Mouse (Mus musculus): ENCODE results near the gene Fanci. TPM values are rescaled to one million over a fixed set of nuclear protein-coding genes. Genes with fewer than 3 reads are reported as not detected.

The Fanci gene
- total and polyA plus RNA-seq, 3 experiments, result 14.9 to 25.0 (median 20.0) TPM

DNA sequence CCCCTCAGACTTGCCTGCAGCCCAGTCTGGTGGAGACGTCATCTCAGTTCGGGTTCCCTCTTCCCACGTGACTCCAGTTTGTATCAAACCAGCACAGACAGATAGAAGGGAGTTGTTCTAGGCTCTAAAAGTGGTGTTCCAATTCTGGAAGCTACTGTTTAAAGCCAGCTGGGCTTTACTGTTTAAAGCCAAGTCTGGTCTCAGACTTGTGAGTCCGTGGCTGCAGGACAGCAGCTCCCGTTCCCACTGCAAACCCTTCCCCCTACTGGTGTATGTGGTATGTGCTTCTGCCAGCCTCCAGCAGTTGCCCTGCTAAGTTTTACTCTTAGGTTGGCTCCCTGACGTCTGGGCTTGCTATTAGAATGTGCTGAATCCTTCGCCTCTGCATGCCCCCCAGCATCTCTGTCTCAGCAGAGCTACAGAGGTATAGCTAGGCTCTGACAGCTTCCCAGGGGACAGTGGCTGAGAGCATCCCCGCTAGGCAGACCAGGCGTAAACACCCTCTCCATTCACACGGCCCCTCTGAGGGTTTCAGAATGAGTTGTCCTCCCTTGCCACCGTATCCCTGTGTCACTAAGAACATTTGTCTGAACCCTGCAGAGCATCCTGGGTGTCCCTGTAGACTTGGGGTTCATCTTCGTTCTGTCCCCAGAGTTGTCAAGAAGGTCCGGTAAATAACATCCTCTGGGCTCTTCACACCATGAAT, 44.5 kb upstream of the Fanci start:
- Histone ChIP-seq H3K36me3 (replicated peaks in 1 of 2; ENCODE audit: control insufficient read depth in 1 of 2, insufficient read depth in 1 of 2, low read length in 1 of 2) (peaks cover 26 to 80% of the 10 kb centered on the region in 2 experiments), H3K9me3 (replicated peaks; ENCODE audit: low read length) (no peaks in the 10 kb centered on the region), H3K79me2 (replicated peaks; ENCODE audit: control insufficient read depth, extremely low read depth, insufficient read depth, poor library complexity, severe bottlenecking) (no peaks in the 10 kb centered on the region), H3K4me3 (replicated peaks in 1 of 3; ENCODE audit: low read depth in 2 of 3, low read length in 2 of 3, poor library complexity in 1 of 3) (no peak overlapping the region), H3K4me2 (ENCODE audit: insufficient read depth, low read depth, poor library complexity, severe bottlenecking) (no peak overlapping the region), H3K27me3 (replicated peaks) (no peaks in the 10 kb centered on the region), H3K4me1 (ENCODE audit: control insufficient read depth in 1 of 2, insufficient read depth in 2 of 2) (peaks cover 11 to 25% of the 10 kb centered on the region in 2 experiments), H3K27ac (ENCODE audit: insufficient read depth, low read depth) (no peak overlapping the region), H3K9ac (ENCODE audit: insufficient read depth, low read depth) (no peak overlapping the region)
- TF ChIP-seq MYC (IDR thresholded peaks at IDR 0.05; ENCODE audit: low read depth, low read length) (no peak), USF1 (IDR thresholded peaks at IDR 0.05; ENCODE audit: low read depth, low read length) (no peak), SIN3A (IDR thresholded peaks at IDR 0.05; ENCODE audit: low read length) (no peak), E2F4 (IDR thresholded peaks at IDR 0.05; ENCODE audit: insufficient replicate concordance, low read depth, low read length) (no peak), ZKSCAN1 (IDR thresholded peaks at IDR 0.05; ENCODE audit: borderline replicate concordance, low read depth, low read length) (no peak), KAT2A (IDR thresholded peaks at IDR 0.05; ENCODE audit: insufficient replicate concordance, low read length) (no peak), USF2 (conservative IDR thresholded peaks at IDR 0.05; ENCODE audit: low read depth, low read length) (no peak), BHLHE40 (IDR thresholded peaks at IDR 0.05; ENCODE audit: low read depth, low read length) (peak; percentile 35; the same call in 1 of the 2 replicates), ZNF384 (IDR thresholded peaks at IDR 0.05; ENCODE audit: low read depth, low read length) (no peak), TCF12 (IDR thresholded peaks at IDR 0.05; ENCODE audit: low read depth, low read length) (no peak), PAX5 (IDR thresholded peaks at IDR 0.05; ENCODE audit: low read length) (no peak), UBTF (IDR thresholded peaks at IDR 0.05; ENCODE audit: low read depth, low read length) (no peak), CHD2 (IDR thresholded peaks at IDR 0.05; ENCODE audit: low read length) (0 out of 2 replicates have a peak, but pooled peaks have one; percentile 23), TBP (conservative IDR thresholded peaks at IDR 0.05; ENCODE audit: low read depth, low read length) (no peak), ZC3H11A (IDR thresholded peaks at IDR 0.05; ENCODE audit: low read depth, low read length) (no peak), MAX (IDR thresholded peaks at IDR 0.05; ENCODE audit: low read length) (no peak), CHD1 (IDR thresholded peaks at IDR 0.05; ENCODE audit: low read depth, low read length) (no peak), JUN (IDR thresholded peaks at IDR 0.05; ENCODE audit: insufficient read depth, low read depth, low read length) (0 out of 2 replicates have a peak, but pooled peaks have one; percentile 35), ZMIZ1 (IDR thresholded peaks at IDR 0.05; ENCODE audit: low read depth, low read length) (no peak), POLR2A (IDR thresholded peaks at IDR 0.05; ENCODE audit: low read depth, low read length) (no peak), RAD21 (IDR thresholded peaks at IDR 0.05; ENCODE audit: low read depth, low read length) (no peak), JUND (conservative IDR thresholded peaks at IDR 0.05; ENCODE audit: low read depth, low read length) (peak; percentile 63), EP300 (IDR thresholded peaks at IDR 0.05; ENCODE audit: low read length) (peak; percentile 69), ELF1 (IDR thresholded peaks at IDR 0.05; ENCODE audit: low read depth, low read length) (no peak), MAZ (IDR thresholded peaks at IDR 0.05; ENCODE audit: low read depth, low read length) (no peak), MAFK (IDR thresholded peaks at IDR 0.05; ENCODE audit: insufficient replicate concordance, low read length) (no peak), GABPA (IDR thresholded peaks at IDR 0.05; ENCODE audit: insufficient replicate concordance, low read depth, low read length) (no peak), NELFE (IDR thresholded peaks at IDR 0.05; ENCODE audit: low read depth, low read length) (no peak), NRF1 (IDR thresholded peaks at IDR 0.05; ENCODE audit: low read depth, low read length) (no peak), CTCF (conservative IDR thresholded peaks at IDR 0.05 in 1 of 2, IDR thresholded peaks at IDR 0.05 in 1 of 2; ENCODE audit: low read depth in 2 of 2, low read length in 2 of 2) (no peak), SMC3 (IDR thresholded peaks at IDR 0.05; ENCODE audit: low read depth, low read length) (no peak), POLR2AphosphoS2 (IDR thresholded peaks at IDR 0.05; ENCODE audit: low read depth, low read length) (no peak), MEF2A (IDR thresholded peaks at IDR 0.05; ENCODE audit: borderline replicate concordance, low read depth, low read length) (no peak), RCOR1 (conservative IDR thresholded peaks at IDR 0.05; ENCODE audit: low read depth, low read length) (no peak), MXI1 (IDR thresholded peaks at IDR 0.05; ENCODE audit: low read depth, low read length) (no peak), IRF4 (IDR thresholded peaks at IDR 0.05; ENCODE audit: low read depth, low read length) (peak; percentile 89), ETS1 (conservative IDR thresholded peaks at IDR 0.05; ENCODE audit: low read depth, low read length) (peak; percentile 39), HCFC1 (IDR thresholded peaks at IDR 0.05; ENCODE audit: low read depth, low read length) (no peak)
- dilution Hi-C loops (cut with MboI; ENCODE audit: extremely low pct_ligation_motif_present, extremely low pct_unique_long_range_greater_than_20kb, low sequenced_read_pairs) (no loop called here), in situ Hi-C loops (cut with MboI; ENCODE audit: low pct_ligation_motif_present, low pct_unique_long_range_greater_than_20kb, low sequenced_read_pairs) (no loop called here)
- peak; percentile 71 for DNase-seq (ENCODE audit: extremely low read depth)
